Mouse (Mus musculus): ENCODE results near the gene Wdr47. TPM values are rescaled to one million over a fixed set of nuclear protein-coding genes. Genes with fewer than 3 reads are reported as not detected.

Gene Wdr47
- total and polyA plus RNA-seq, 3 experiments, result 2.5 to 3.8 TPM; not detected in 1

DNA sequence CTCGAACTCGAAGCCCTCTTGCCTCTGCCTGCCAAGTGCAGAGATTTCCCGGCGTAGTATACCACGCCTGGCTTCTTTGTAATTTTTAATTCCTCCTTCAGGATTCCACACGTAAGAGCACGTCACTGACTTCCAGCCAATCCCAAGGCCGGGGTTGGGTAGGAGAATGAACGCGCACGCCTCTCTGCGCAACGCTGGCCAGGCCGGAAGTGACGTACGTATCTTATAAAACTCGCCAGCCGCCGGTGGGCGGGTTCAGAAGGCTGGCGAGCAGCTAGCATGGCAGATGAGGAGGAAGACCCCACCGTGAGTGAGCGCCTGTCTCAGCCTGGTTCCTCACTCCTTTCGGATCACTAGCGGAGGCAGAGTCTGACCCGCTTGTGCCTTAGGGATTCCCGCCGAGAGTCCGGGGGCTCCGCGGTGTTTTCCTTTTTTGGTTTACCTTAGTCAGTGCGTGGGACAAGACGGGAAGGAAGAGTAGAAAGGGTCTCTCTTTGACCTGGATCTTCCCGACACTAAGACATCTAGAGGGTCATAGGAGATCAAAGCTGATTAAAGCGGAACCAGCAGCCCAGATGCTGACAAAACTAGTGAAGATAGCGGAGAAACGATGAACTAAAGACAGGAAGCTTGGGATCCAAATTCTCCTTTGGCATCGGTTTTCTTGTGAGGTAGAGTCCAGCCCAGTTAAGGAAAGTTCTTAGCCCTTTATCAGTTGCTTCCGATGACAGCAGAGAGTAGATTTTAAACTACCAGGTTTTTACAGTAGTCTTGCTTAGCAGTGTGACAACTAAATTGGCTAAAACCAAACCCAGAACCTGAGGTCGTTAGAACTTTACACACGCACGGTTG is 19.4 kb upstream of the Wdr47 start, which contains the start of gene Taf13 (continued):
- no peak for TF ChIP-seq CTCF (IDR thresholded peaks at IDR 0.05 in 2 of 3, conservative IDR thresholded peaks at IDR 0.05 in 1 of 3; ENCODE audit: control insufficient read depth in 1 of 3, insufficient read depth in 1 of 3, low read depth in 2 of 3, low read length in 3 of 3, poor library complexity in 1 of 3, severe bottlenecking in 1 of 3)
- peak; percentile 48; the same call in 1 of the 2 replicates for TF ChIP-seq MAZ (IDR thresholded peaks at IDR 0.05; ENCODE audit: low read depth, low read length)
- TF ChIP-seq TBP (IDR thresholded peaks at IDR 0.05; ENCODE audit: low read depth, low read length), result peak; percentile 98
- peak; percentile 57 for TF ChIP-seq MAX (IDR thresholded peaks at IDR 0.05; ENCODE audit: low read length)
- TF ChIP-seq EP300 (IDR thresholded peaks at IDR 0.05; ENCODE audit: low read depth in 1 of 2, low read length in 2 of 2), result peak in 1 of 2 experiments; percentile 44; a peak in 3 of 4 replicates
- TF ChIP-seq MEF2A (IDR thresholded peaks at IDR 0.05; ENCODE audit: extremely low read depth, insufficient replicate concordance, low read depth, low read length, poor library complexity, severe bottlenecking), result no peak
- TF ChIP-seq BHLHE40 (IDR thresholded peaks at IDR 0.05; ENCODE audit: borderline replicate concordance, low read depth, low read length), result 0 out of 2 replicates have a peak, but pooled peaks have one; percentile 17
- peak; percentile 100 for TF ChIP-seq POLR2A (IDR thresholded peaks at IDR 0.05; ENCODE audit: control insufficient read depth in 1 of 2, insufficient read depth in 1 of 2, low read depth in 1 of 2, low read length in 2 of 2, poor library complexity in 1 of 2)
- peak; percentile 66 for TF ChIP-seq TCF12 (IDR thresholded peaks at IDR 0.05; ENCODE audit: low read depth, low read length)
- no peak for TF ChIP-seq MYB (IDR thresholded peaks at IDR 0.05; ENCODE audit: low read depth, low read length)
- no peak for TF ChIP-seq ZKSCAN1 (IDR thresholded peaks at IDR 0.05; ENCODE audit: low read depth, low read length)

GRCm38 (mm10) chr3:108572309-108573010 is 18.6 kb upstream of the Wdr47 start:
- H3K9me3 ChIP-seq (replicated peaks; ENCODE audit: insufficient read depth, low read length), result no peaks in the 10 kb centered on the region
- peaks cover 1% of the 10 kb centered on the region for H3K79me2 ChIP-seq (ENCODE audit: control insufficient read depth, insufficient read depth, low read length, poor library complexity)
- H3K27me3 ChIP-seq (ENCODE audit: control insufficient read depth in 1 of 2, insufficient read depth in 2 of 2, low read length in 2 of 2), result peaks cover 3 to 4% of the 10 kb centered on the region in 2 experiments; a peak in 3 of 4 replicates
- H3K27ac ChIP-seq (ENCODE audit: control insufficient read depth, low read depth, low read length), result peak overlapping the region; percentile 73
- TF ChIP-seq SMC3 (IDR thresholded peaks at IDR 0.05; ENCODE audit: low read depth, low read length), result no peak
- no peak for TF ChIP-seq JUND (IDR thresholded peaks at IDR 0.05; ENCODE audit: low read depth, low read length)
- TF ChIP-seq EP300 (IDR thresholded peaks at IDR 0.05; ENCODE audit: low read depth in 1 of 2, low read length in 2 of 2), result peak in 1 of 2 experiments; percentile 1; a peak in 1 of 4 replicates
- peak; percentile 85 for TF ChIP-seq ZKSCAN1 (IDR thresholded peaks at IDR 0.05; ENCODE audit: low read depth, low read length)
- no peak for TF ChIP-seq KAT2A (conservative IDR thresholded peaks at IDR 0.05; ENCODE audit: low read depth, low read length)
- peak; percentile 61; the same call in 1 of the 2 replicates for TF ChIP-seq USF1 (IDR thresholded peaks at IDR 0.05; ENCODE audit: low read depth, low read length)
- peak; percentile 81 for TF ChIP-seq ZNF384 (IDR thresholded peaks at IDR 0.05; ENCODE audit: low read depth, low read length)
- no peak for TF ChIP-seq CHD1 (IDR thresholded peaks at IDR 0.05; ENCODE audit: low read depth, low read length)
- no peak for TF ChIP-seq CTCF (IDR thresholded peaks at IDR 0.05 in 2 of 3, conservative IDR thresholded peaks at IDR 0.05 in 1 of 3; ENCODE audit: control insufficient read depth in 1 of 3, insufficient read depth in 1 of 3, low read depth in 2 of 3, low read length in 3 of 3, poor library complexity in 1 of 3, severe bottlenecking in 1 of 3)
- TF ChIP-seq MXI1 (IDR thresholded peaks at IDR 0.05; ENCODE audit: low read depth, low read length), result peak; percentile 65
- peak; percentile 44; the same call in 1 of the 2 replicates for TF ChIP-seq BHLHE40 (IDR thresholded peaks at IDR 0.05; ENCODE audit: borderline replicate concordance, low read depth, low read length)
- TF ChIP-seq MAZ (IDR thresholded peaks at IDR 0.05; ENCODE audit: low read depth, low read length), result 0 out of 2 replicates have a peak, but pooled peaks have one; percentile 34
- no peak for TF ChIP-seq HCFC1 (IDR thresholded peaks at IDR 0.05; ENCODE audit: low read depth, low read length)
- TF ChIP-seq TBP (IDR thresholded peaks at IDR 0.05; ENCODE audit: low read depth, low read length), result no peak
- H3K9ac ChIP-seq (ENCODE audit: control insufficient read depth, low read depth, low read length, poor library complexity, severe bottlenecking), result peak overlapping the region; percentile 81
- peak overlapping the region; percentile 67 to 71 for H3K4me3 ChIP-seq (ENCODE audit: control insufficient read depth in 1 of 2, insufficient read depth in 1 of 2, low read depth in 2 of 2, low read length in 2 of 2)
- DNase-seq (ENCODE audit: low read depth, low spot score), result no peak
- peaks cover 2 to 7% of the 10 kb centered on the region in 2 experiments for H3K4me1 ChIP-seq (ENCODE audit: control insufficient read depth in 1 of 2, insufficient read depth in 2 of 2, low read length in 2 of 2)
- H3K36me3 ChIP-seq (ENCODE audit: control insufficient read depth in 1 of 2, insufficient read depth in 2 of 2, low read length in 2 of 2), result peaks cover 0 to 8% of the 10 kb centered on the region in 2 experiments; a peak in 2 of 4 replicates

Measured in MEL (cell line).